Mouse (Mus musculus) MEL (cell line): ENCODE results near the gene Abca7. TPM values are rescaled to one million over a fixed set of nuclear protein-coding genes. Genes with fewer than 3 reads are reported as not detected.
"Not testable (repeated sequence)": the region's sequence is repeated elsewhere in the genome, so short reads cannot be mapped to it uniquely, and the experiment has no call there.

Experiments used
- DNase-seq: peaks from one replicate; pipeline ENCODE4 v3.0.0; 2011; ENCODE audit warnings: low read depth, low spot score
- H3K27ac ChIP-seq: 2 replicates; pipeline ENCODE4 v1.5.1; 2012; ENCODE audit warnings: low read depth, mild to moderate bottlenecking, control low read depth, low read length, moderate library complexity; ENCODE audit not compliant: control insufficient read depth
- H3K27me3 ChIP-seq, 2 experiments: fragments of 150-350 bp in 1 of 2; sonication (generic) in 1 of 2; 2 replicates each; pipeline ENCODE4 v1.6.1; 2012; ENCODE audit warnings: low read length in 2 of 2, mild to moderate bottlenecking in 2 of 2, improper control_type of control experiment in 1 of 2, moderate library complexity in 1 of 2; ENCODE audit not compliant: insufficient read depth in 2 of 2, control insufficient read depth in 1 of 2
- H3K36me3 ChIP-seq, 2 experiments: 2 replicates each; pipeline ENCODE4 v1.6.1; 2012 to 2014; ENCODE audit warnings: low read length in 2 of 2, improper control_type of control experiment in 1 of 2, inconsistent platforms in 1 of 2, mild to moderate bottlenecking in 1 of 2; ENCODE audit not compliant: insufficient read depth in 2 of 2, control insufficient read depth in 1 of 2
- H3K4me1 ChIP-seq, 2 experiments: fragments of 150-350 bp in 1 of 2; sonication (generic) in 1 of 2; 2 replicates each; pipeline ENCODE4 v1.6.1; 2012; ENCODE audit warnings: low read length in 2 of 2, improper control_type of control experiment in 1 of 2, mild to moderate bottlenecking in 1 of 2; ENCODE audit not compliant: insufficient read depth in 2 of 2, control insufficient read depth in 1 of 2
- H3K4me3 ChIP-seq, 2 experiments: fragments of 150-350 bp in 1 of 2; sonication (generic) in 1 of 2; 2 replicates each; pipeline ENCODE4 v1.5.1; 2012; ENCODE audit warnings: low read depth in 2 of 2, low read length in 2 of 2, mild to moderate bottlenecking in 2 of 2, moderate library complexity in 2 of 2, control low read depth in 1 of 2, improper control_type of control experiment in 1 of 2; ENCODE audit not compliant: control insufficient read depth in 1 of 2, insufficient read depth in 1 of 2
- H3K79me2 ChIP-seq: 2 replicates; pipeline ENCODE4 v1.6.1; 2012; ENCODE audit warnings: mild to moderate bottlenecking, low read length, moderate library complexity; ENCODE audit not compliant: control insufficient read depth, poor library complexity, insufficient read depth
- H3K9ac ChIP-seq: 2 replicates; pipeline ENCODE4 v1.6.1; 2012; ENCODE audit warnings: low read depth, mild to moderate bottlenecking, control low read depth, low read length, moderate library complexity; ENCODE audit not compliant: control insufficient read depth, poor library complexity, severe bottlenecking
- H3K9me3 ChIP-seq: fragments of 150-350 bp; sonication (generic); replicated peaks from 2 replicates; pipeline ENCODE4 v1.6.1; 2012; ENCODE audit warnings: mild to moderate bottlenecking, low read length, improper control_type of control experiment, moderate library complexity; ENCODE audit not compliant: insufficient read depth
- CTCF ChIP-seq, 3 experiments: IDR thresholded peaks in 2 of 3; conservative IDR thresholded peaks in 1 of 3; 2 replicates each; pipeline ENCODE4 v1.5.1; 2011 to 2012; ENCODE audit warnings: low read length in 3 of 3, low read depth in 2 of 3, mild to moderate bottlenecking in 2 of 3, improper control_type of control experiment in 1 of 3, inconsistent platforms in 1 of 3, mixed read lengths in 1 of 3, moderate library complexity in 1 of 3; ENCODE audit not compliant: control insufficient read depth in 1 of 3, insufficient read depth in 1 of 3, poor library complexity in 1 of 3, severe bottlenecking in 1 of 3
- EP300 ChIP-seq, 2 experiments: IDR thresholded peaks; 2 replicates each; pipeline ENCODE4 v1.6.1; 2011; ENCODE audit warnings: improper control_type of control experiment in 2 of 2, low read length in 2 of 2, low read depth in 1 of 2, mild to moderate bottlenecking in 1 of 2
- GABPA ChIP-seq: IDR thresholded peaks from 2 replicates; pipeline ENCODE4 v1.6.1; 2012; ENCODE audit warnings: low read depth, mild to moderate bottlenecking, inconsistent platforms, low read length, improper control_type of control experiment, moderate library complexity
- GATA1 ChIP-seq: IDR thresholded peaks from 2 replicates; pipeline ENCODE4 v1.6.1; 2011; ENCODE audit warnings: low read depth, low read length, improper control_type of control experiment
- JUND ChIP-seq: IDR thresholded peaks from 2 replicates; pipeline ENCODE4 v1.6.1; 2011; ENCODE audit warnings: low read depth, mild to moderate bottlenecking, improper control_type of control experiment, low read length
- KAT2A ChIP-seq: conservative IDR thresholded peaks from 2 replicates; pipeline ENCODE4 v1.6.1; 2012; ENCODE audit warnings: low read depth, low read length, improper control_type of control experiment, inconsistent platforms
- MYC ChIP-seq: IDR thresholded peaks from 2 replicates; pipeline ENCODE4 v1.6.1; 2011; ENCODE audit warnings: low read depth, mild to moderate bottlenecking, low read length, improper control_type of control experiment, moderate library complexity
- NELFE ChIP-seq: IDR thresholded peaks from 2 replicates; pipeline ENCODE4 v1.6.1; 2011; ENCODE audit warnings: low read depth, low read length, improper control_type of control experiment
- TBP ChIP-seq: IDR thresholded peaks from 2 replicates; pipeline ENCODE4 v1.8.0; 2011; ENCODE audit warnings: low read depth, low read length, improper control_type of control experiment
- ZKSCAN1 ChIP-seq: IDR thresholded peaks from 2 replicates; pipeline ENCODE4 v1.6.1; 2012; ENCODE audit warnings: low read depth, mild to moderate bottlenecking, inconsistent platforms, low read length, improper control_type of control experiment, moderate library complexity
- ZMIZ1 ChIP-seq: IDR thresholded peaks from 2 replicates; pipeline ENCODE4 v1.6.1; 2012; ENCODE audit warnings: low read depth, mild to moderate bottlenecking, inconsistent platforms, low read length, improper control_type of control experiment, moderate library complexity
- ZNF384 ChIP-seq: IDR thresholded peaks from 2 replicates; pipeline ENCODE4 v1.6.1; 2012; ENCODE audit warnings: low read depth, mild to moderate bottlenecking, inconsistent platforms, low read length, improper control_type of control experiment
- polyA plus RNA-seq, 2 experiments: library from polyadenylated mRNA; stranded (reverse) in 1 of 2; unstranded in 1 of 2; fragments of >175 nt in 1 of 2; fragments of >200 nt in 1 of 2; gene quantifications; 2 replicates each; pipeline versions ENCODE4 v1.2.1 to v1.2.4; 2012; ENCODE audit warnings: low replicate concordance in 2 of 2, low read depth in 1 of 2; ENCODE audit not compliant: insufficient read length in 2 of 2, insufficient read depth in 1 of 2, missing spikeins in 1 of 2
- total RNA-seq: library from RNA; depleted of rRNA; stranded (reverse); fragments of 300-350 nt; gene quantifications from 2 replicates; pipeline ENCODE4 v1.2.3, GENCODE M21; 2012

Abca7 gene
- total and polyA plus RNA-seq, 3 experiments: 7.7 to 16.8 TPM; not detected in 1

DNA sequence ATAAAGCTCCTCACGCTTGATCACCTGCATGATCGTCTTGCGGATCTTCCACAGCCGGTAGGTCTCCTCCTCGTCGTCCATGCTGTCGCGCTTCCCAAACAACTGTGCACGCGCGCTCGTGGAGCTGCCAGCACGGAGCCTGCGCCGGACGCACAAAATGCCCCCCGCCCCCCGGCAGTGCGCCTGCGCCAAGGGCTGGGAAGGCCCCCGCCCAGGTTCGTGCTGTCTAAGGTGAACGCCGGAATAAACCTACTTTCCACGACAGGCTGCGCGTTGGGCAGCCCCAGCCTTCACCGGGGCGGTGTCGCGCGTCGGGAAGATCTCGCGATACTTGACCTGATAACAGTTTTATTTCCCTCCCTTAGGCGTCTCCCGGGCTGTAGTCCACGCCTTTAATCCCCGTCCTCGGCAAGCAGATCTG, 43.3 kb downstream of the Abca7 start, which contains the start of gene Polr2e (continued):
- TF ChIP-seq ZMIZ1: 0 out of 2 replicates have a peak, but pooled peaks have one; percentile 33
- TF ChIP-seq MYC: peak; percentile 69; the same call in 1 of the 2 replicates
- 0 out of 6 replicates have a peak, but pooled peaks of 1 of the 3 experiments have one; percentile 5 for TF ChIP-seq CTCF (IDR thresholded peaks at IDR 0.05 in 2 of 3, conservative IDR thresholded peaks at IDR 0.05 in 1 of 3; ENCODE audit: control insufficient read depth in 1 of 3, insufficient read depth in 1 of 3, low read depth in 2 of 3, low read length in 3 of 3, poor library complexity in 1 of 3, severe bottlenecking in 1 of 3)
- no peak for TF ChIP-seq EP300 (IDR thresholded peaks at IDR 0.05; ENCODE audit: low read depth in 1 of 2, low read length in 2 of 2)
- peak; percentile 94 for TF ChIP-seq TBP
- TF ChIP-seq GATA1: peak; percentile 58; the same call in 1 of the 2 replicates
- TF ChIP-seq GABPA: no peak
- TF ChIP-seq ZKSCAN1: no peak

DNA sequence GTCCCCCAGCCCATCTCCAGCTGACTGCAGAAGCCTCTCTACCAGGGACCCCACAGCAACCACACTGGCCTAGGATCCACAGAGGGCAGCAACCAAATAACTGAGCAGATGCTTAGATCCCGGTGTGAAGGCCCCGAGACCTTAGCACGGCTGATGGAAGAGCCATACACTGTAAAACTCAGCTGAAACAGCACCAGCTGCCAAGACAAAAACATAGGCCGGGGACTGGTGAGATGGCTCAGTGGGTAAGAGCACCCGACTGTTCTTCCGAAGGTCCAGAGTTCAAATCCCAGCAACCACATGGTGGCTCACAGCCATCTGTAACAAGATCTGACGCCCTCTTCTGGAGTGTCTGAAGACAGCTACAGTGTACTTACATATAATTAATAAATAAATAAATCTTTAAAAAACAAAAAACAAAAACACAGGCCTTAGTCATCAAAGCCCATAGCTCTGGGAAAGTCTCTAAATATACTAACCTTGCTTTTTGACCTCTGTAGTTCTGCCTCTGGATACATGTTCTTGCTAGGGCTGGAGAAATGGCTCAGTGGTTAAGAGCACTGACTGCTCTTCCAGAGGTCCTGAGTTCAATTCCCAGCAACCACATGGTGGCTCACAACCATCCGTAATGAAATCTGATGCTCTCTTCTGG, 45.2 kb downstream of the Abca7 start:
- not testable (repeated sequence) for H3K27ac ChIP-seq, DNase-seq, H3K4me1 ChIP-seq, H3K9ac ChIP-seq, H3K27me3 ChIP-seq, H3K9me3 ChIP-seq, H3K36me3 ChIP-seq, H3K4me3 ChIP-seq
- H3K79me2 ChIP-seq: peaks cover 19% of the 10 kb centered on the region
- TF ChIP-seq TBP: peak; percentile 88
- TF ChIP-seq, all 39 proteins: peak for 1; not testable (repeated sequence) for 38

- H3K27ac ChIP-seq: no peak overlapping the region
- peaks cover 0 to 17% of the 10 kb centered on the region in 2 experiments; a peak in 2 of 4 replicates for H3K36me3 ChIP-seq
- no peaks in the 10 kb centered on the region for H3K9me3 ChIP-seq
- TF ChIP-seq KAT2A (no peak), EP300 (IDR thresholded peaks at IDR 0.05; ENCODE audit: low read depth in 1 of 2, low read length in 2 of 2) (no peak), ZMIZ1 (no peak), NELFE (no peak), JUND (no peak)
- no peaks in the 10 kb centered on the region for H3K27me3 ChIP-seq
- DNase-seq: no peak
- no peak overlapping the region for H3K4me3 ChIP-seq
- H3K4me1 ChIP-seq: peaks cover 8 to 18% of the 10 kb centered on the region in 2 experiments
- no peak overlapping the region for H3K9ac ChIP-seq
- peaks cover 4% of the 10 kb centered on the region for H3K79me2 ChIP-seq
Measured at GRCm38 (mm10) chr10:80044087-80044486, 47.8 kb downstream of the Abca7 start.

DNA sequence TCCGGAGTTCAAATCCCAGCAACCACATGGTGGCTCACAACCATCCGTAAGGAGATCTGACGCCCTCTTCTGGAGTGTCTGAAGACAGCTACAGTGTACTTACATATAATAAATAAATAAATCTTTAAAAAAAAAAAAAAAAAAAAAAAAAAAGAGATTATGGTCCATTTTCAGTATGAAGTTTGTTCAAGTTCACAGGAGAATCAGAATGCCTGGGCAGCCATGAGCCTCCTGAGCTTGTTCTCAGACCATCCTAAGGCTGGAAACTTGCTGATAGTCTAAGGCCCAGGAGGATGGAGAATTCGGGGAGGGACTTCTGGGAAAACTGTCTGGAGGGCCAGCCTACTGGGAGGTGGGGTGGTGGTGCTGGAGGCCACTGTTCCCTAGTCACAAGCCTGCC, 49.1 kb downstream of the Abca7 start:
- not testable (repeated sequence) for H3K27ac ChIP-seq, H3K4me3 ChIP-seq, H3K27me3 ChIP-seq, H3K9me3 ChIP-seq, H3K79me2 ChIP-seq, H3K9ac ChIP-seq, DNase-seq
- TF ChIP-seq ZNF384: peak; percentile 69
- Histone ChIP-seq H3K4me1 (peaks cover 18 to 23% of the 10 kb centered on the region in 2 experiments), H3K36me3 (peaks cover 0 to 24% of the 10 kb centered on the region in 2 experiments; a peak in 2 of 4 replicates)
